25 mouse cellular contexts compared by ENCODE assay signal in genomic region chr19:52071234-52071633, GRCm38 (mm10).
"Had no signal": no experiment of that assay in that cellular context is flagged by ENCODE, and none has a peak within 500 bp of the region (broad histone marks: within the 10 kb centered on the region; RNA-seq: fewer than 3 reads in every experiment).

No protein-coding gene starts in this region.

- ATAC-seq: hindbrain, postnatal 0 days; intestine, embryonic 16.5 days; liver, embryonic 12.5 days had no signal

- H3K27ac ChIP-seq: heart, adult 2 months; heart, embryonic 13.5 days; heart, embryonic 15.5 days; hindbrain, embryonic 13.5 days; hindbrain, postnatal 0 days; kidney, embryonic 15.5 days; kidney, postnatal 0 days; limb, embryonic 12.5 days; liver, embryonic 12.5 days; liver, embryonic 14.5 days had no signal

- H3K27me3 ChIP-seq: heart, embryonic 13.5 days; heart, embryonic 15.5 days; hindbrain, embryonic 13.5 days; kidney, embryonic 15.5 days; limb, embryonic 12.5 days; liver, embryonic 12.5 days had no signal

- H3K4me1 ChIP-seq: hindbrain, embryonic 13.5 days; liver, embryonic 12.5 days had no signal

- H3K9me3 ChIP-seq: heart, embryonic 13.5 days; heart, embryonic 15.5 days; hindbrain, embryonic 13.5 days; kidney, embryonic 15.5 days; limb, embryonic 12.5 days; liver, embryonic 12.5 days had no signal

- H3K4me2 ChIP-seq: heart, embryonic 11.5 days; heart, embryonic 13.5 days; heart, embryonic 15.5 days; hindbrain, embryonic 13.5 days; kidney, embryonic 15.5 days; limb, embryonic 12.5 days; liver, embryonic 12.5 days had no signal

- H3K9ac ChIP-seq: heart, embryonic 13.5 days; heart, embryonic 15.5 days; hindbrain, embryonic 13.5 days; kidney, embryonic 15.5 days; limb, embryonic 12.5 days; liver, embryonic 12.5 days; liver, embryonic 14.5 days had no signal

- DNase-seq: gastrocnemius, postnatal 14 days; gastrocnemius, postnatal 36 days; heart, adult 11 months; heart, adult 2 months; heart, postnatal 14 days; heart, postnatal 36 days; kidney, adult 11 months; kidney, adult 2 months; kidney, adult 9 months; kidney, postnatal 14 days; kidney, postnatal 36 days; layer of hippocampus, adult 9-11 months; layer of hippocampus, postnatal 36 days; left cerebral cortex, postnatal 4 days had no signal

- H3K4me3 ChIP-seq: heart, adult 2 months; heart, embryonic 13.5 days; heart, embryonic 15.5 days; hindbrain, embryonic 13.5 days; kidney, embryonic 15.5 days; limb, embryonic 12.5 days; liver, embryonic 12.5 days had no signal

- H3K36me3 ChIP-seq: heart, embryonic 13.5 days; heart, embryonic 15.5 days; hindbrain, embryonic 13.5 days; kidney, embryonic 15.5 days; limb, embryonic 12.5 days; liver, embryonic 12.5 days had no signal
